Mouse (Mus musculus) brain, embryonic 14.5 days (tissue): ENCODE results near the gene Slc10a7.
"Not testable (repeated sequence)": the region's sequence is repeated elsewhere in the genome, so short reads cannot be mapped to it uniquely, and the experiment has no call there.

ENCODE experiments used
- CTCF ChIP-seq: fragments of 200-500 bp; IDR thresholded peaks from 2 replicates; pipeline ENCODE4 v1.5.1; 2012; ENCODE audit warnings: inconsistent platforms, mild to moderate bottlenecking, moderate library complexity, borderline replicate concordance; ENCODE audit not compliant: insufficient read depth, insufficient read length; ENCODE audit errors: extremely low read depth
- POLR2A ChIP-seq: fragments of 200-500 bp; IDR thresholded peaks from 2 replicates; pipeline ENCODE4 v1.6.1; 2012; ENCODE audit warnings: mild to moderate bottlenecking, inconsistent platforms, borderline replicate concordance; ENCODE audit not compliant: poor library complexity, insufficient read depth, insufficient read length, severe bottlenecking; ENCODE audit errors: extremely low read depth

GRCm38 (mm10) chr8:78496273-78496672 lies 12.9 kb upstream of the Slc10a7 start:
- not testable (repeated sequence) for TF ChIP-seq POLR2A, CTCF
